Mouse (Mus musculus) heart, embryonic 13.5 days (tissue): Measurements from ENCODE around the gene Siae. TPM values are rescaled to one million over a fixed set of nuclear protein-coding genes. Genes with fewer than 3 reads are reported as not detected.

Experiments used
- ATAC-seq: fragments of 200-750 bp; cut with Nextera tagmentation; 2 replicates; pipeline ENCODE4 v1.8.0; 2017; ENCODE audit warnings: moderate TSS enrichment; ENCODE audit not compliant: insufficient number of reproducible peaks, low FRiP score, low TSS enrichment; ENCODE audit errors: extremely low read depth
- H3K27ac ChIP-seq: fragments of 300-500 bp; sonication (generic); replicated peaks from 2 replicates; pipeline ENCODE4 v1.5.1; 2015; ENCODE audit warnings: moderate library complexity, mild to moderate bottlenecking, inconsistent platforms
- H3K27me3 ChIP-seq: fragments of 300-500 bp; sonication (generic); replicated peaks from 2 replicates; pipeline ENCODE4 v1.6.1; 2015; ENCODE audit warnings: mild to moderate bottlenecking, inconsistent platforms
- H3K36me3 ChIP-seq: fragments of 300-500 bp; sonication (generic); 2 replicates; pipeline ENCODE4 v1.6.1; 2015; ENCODE audit warnings: mild to moderate bottlenecking, inconsistent platforms
- H3K4me1 ChIP-seq: fragments of 300-500 bp; sonication (generic); 2 replicates; pipeline ENCODE4 v1.6.1; 2015; ENCODE audit warnings: inconsistent platforms
- H3K4me2 ChIP-seq: fragments of 300-500 bp; sonication (generic); 2 replicates; pipeline ENCODE4 v1.6.1; 2015; ENCODE audit warnings: inconsistent platforms, mild to moderate bottlenecking, moderate library complexity
- H3K4me3 ChIP-seq: fragments of 300-500 bp; sonication (generic); 2 replicates; pipeline ENCODE4 v1.5.1; 2015; ENCODE audit warnings: moderate library complexity, mild to moderate bottlenecking, inconsistent platforms
- H3K9ac ChIP-seq: fragments of 300-500 bp; sonication (generic); 2 replicates; pipeline ENCODE4 v1.6.1; 2015; ENCODE audit warnings: inconsistent platforms, mild to moderate bottlenecking, moderate library complexity
- H3K9me3 ChIP-seq: fragments of 300-500 bp; sonication (generic); 2 replicates; pipeline ENCODE4 v1.6.1; 2016; ENCODE audit warnings: inconsistent platforms
- WGBS: fragments of 180-500 bp; shearing (Covaris S2); methylation state at CpG from one replicate; pipeline ENCODE4 v1.1.7; 2015; ENCODE audit warnings: mixed read lengths; 5-methylcytosine and 5-hydroxymethylcytosine counted together
- polyA plus RNA-seq: library from polyadenylated mRNA; unstranded; fragments of >200 nt; fragmentation: Nextera tagmentation; extraction: Ambion mirVana; gene quantifications from 2 replicates; pipeline ENCODE4 v1.2.1, GENCODE M21; 2015

The Siae gene
- polyA plus RNA-seq, 1 experiment from 2014 or later, result 9.6 TPM

GRCm38 (mm10) chr9:37528225-37528970 lies 27.1 kb upstream of the Siae start:
- Histone ChIP-seq H3K4me1 (peaks cover 45% of the 10 kb centered on the region), H3K4me2 (peak overlapping the region; percentile 91), H3K9ac (peak overlapping the region; percentile 82), H3K36me3 (peaks cover 26% of the 10 kb centered on the region), H3K4me3 (peak overlapping the region; percentile 58), H3K27ac (peak overlapping the region; percentile 90), H3K9me3 (no peaks in the 10 kb centered on the region), H3K27me3 (peaks cover 50% of the 10 kb centered on the region)
- 24% methylated on average over 9 of the region's 9 CpGs for WGBS
- ATAC-seq, result no peak

- WGBS, result 2% methylated on average over 32 of the region's 32 CpGs
- H3K27me3 ChIP-seq, result peaks cover 50% of the 10 kb centered on the region
- no peaks in the 10 kb centered on the region for H3K9me3 ChIP-seq
- H3K4me3 ChIP-seq, result peak overlapping the region; percentile 58
- H3K27ac ChIP-seq, result peak overlapping the region; percentile 90
- H3K4me1 ChIP-seq, result peaks cover 42% of the 10 kb centered on the region
- H3K36me3 ChIP-seq, result peaks cover 14% of the 10 kb centered on the region
- H3K4me2 ChIP-seq, result peak overlapping the region; percentile 91
- H3K9ac ChIP-seq, result peak overlapping the region; percentile 82
- ATAC-seq, result peak; percentile 39
Observed at GRCm38 (mm10) chr9:37530031-37530887, 25.2 kb upstream of the Siae start.

DNA sequence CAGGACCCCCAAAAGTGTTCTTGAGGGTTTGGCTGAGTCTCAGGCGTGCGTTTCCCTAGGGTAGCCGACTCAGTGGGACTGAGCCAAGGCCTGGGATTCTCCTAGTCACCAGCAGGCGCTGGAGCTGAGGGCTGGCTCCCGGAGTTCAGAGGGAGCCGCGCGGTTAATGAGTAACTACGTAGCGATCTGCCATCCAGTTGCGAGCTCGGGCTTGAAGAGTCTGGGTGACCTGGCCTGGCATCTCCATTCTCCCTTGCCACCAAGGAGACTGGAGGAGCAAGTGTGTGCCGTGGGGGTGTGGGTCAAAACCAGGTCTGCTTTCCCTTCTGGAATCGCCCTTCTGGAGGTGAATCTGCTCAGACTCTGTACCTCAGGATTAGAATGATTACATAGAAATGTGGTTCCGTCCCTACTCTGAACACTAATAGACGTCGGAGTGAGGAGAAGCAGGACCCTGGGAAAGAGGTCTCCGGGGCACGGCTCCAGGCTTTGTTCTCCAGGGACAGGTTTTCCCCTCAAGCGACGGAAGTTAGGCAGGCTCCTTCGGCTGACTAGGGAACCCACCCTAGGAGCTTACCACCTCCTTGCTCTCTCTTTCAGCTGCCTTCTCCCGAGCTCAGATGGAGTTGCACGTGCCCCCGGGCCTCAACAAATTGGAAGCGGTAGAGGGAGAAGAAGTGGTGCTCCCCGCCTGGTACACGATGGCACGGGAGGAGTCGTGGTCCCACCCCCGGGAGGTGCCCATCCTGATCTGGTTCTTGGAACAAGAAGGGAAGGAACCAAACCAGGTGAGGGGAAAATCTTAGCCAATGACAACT lies 24.4 kb upstream of the Siae start:
- H3K36me3 ChIP-seq, result peaks cover 7% of the 10 kb centered on the region; the same call in 1 of the 2 replicates
- no peaks in the 10 kb centered on the region for H3K9me3 ChIP-seq
- H3K27ac ChIP-seq, result peak overlapping the region; percentile 90
- no peak for ATAC-seq
- peak overlapping the region; percentile 91 for H3K4me2 ChIP-seq
- peaks cover 49% of the 10 kb centered on the region for H3K27me3 ChIP-seq
- peak overlapping the region; percentile 58 for H3K4me3 ChIP-seq
- 2% methylated on average over 31 of the region's 31 CpGs for WGBS
- peaks cover 37% of the 10 kb centered on the region for H3K4me1 ChIP-seq
- H3K9ac ChIP-seq, result peak overlapping the region; percentile 82

GRCm38 (mm10) chr9:37536851-37537250 lies 18.6 kb upstream of the Siae start:
- no peak overlapping the region for H3K27ac ChIP-seq
- no peak overlapping the region for H3K4me2 ChIP-seq
- no peaks in the 10 kb centered on the region for H3K9me3 ChIP-seq
- H3K27me3 ChIP-seq, result peaks cover 18% of the 10 kb centered on the region
- H3K36me3 ChIP-seq, result peaks cover 14% of the 10 kb centered on the region; the same call in 1 of the 2 replicates
- ATAC-seq, result no peak
- peaks cover 27% of the 10 kb centered on the region for H3K4me1 ChIP-seq
- 53% methylated on average over 4 of the region's 4 CpGs for WGBS
- H3K9ac ChIP-seq, result no peak overlapping the region
- H3K4me3 ChIP-seq, result no peak overlapping the region

GRCm38 (mm10) chr9:37537658-37538250 lies 17.7 kb upstream of the Siae start:
- no peaks in the 10 kb centered on the region for H3K9me3 ChIP-seq
- no peak overlapping the region for H3K4me2 ChIP-seq
- peaks cover 26% of the 10 kb centered on the region for H3K4me1 ChIP-seq
- 41% methylated on average over 5 of the region's 5 CpGs for WGBS
- peaks cover 14% of the 10 kb centered on the region; the same call in 1 of the 2 replicates for H3K36me3 ChIP-seq
- H3K9ac ChIP-seq, result no peak overlapping the region; the same call in 1 of the 2 replicates
- peaks cover 16% of the 10 kb centered on the region for H3K27me3 ChIP-seq
- no peak for ATAC-seq
- 0 out of 2 replicates have a peak overlapping the region, but pooled peaks have one; percentile 28 for H3K27ac ChIP-seq
- H3K4me3 ChIP-seq, result no peak overlapping the region

GRCm38 (mm10) chr9:37539170-37540025 lies 16.1 kb upstream of the Siae start, which contains the start of gene Vsig2:
Gene Vsig2 (plus strand): TSS chr9:37539255.
- Histone ChIP-seq H3K9me3 (no peaks in the 10 kb centered on the region), H3K4me1 (peaks cover 35% of the 10 kb centered on the region), H3K9ac (no peak within 1 kb of the TSS), H3K4me2 (peak within 1 kb of the TSS; percentile 11; the same call in 1 of the 2 replicates), H3K27ac (0 out of 2 replicates have a peak within 1 kb of the TSS, but pooled peaks have one; percentile 12), H3K36me3 (peaks cover 10% of the 10 kb centered on the region; the same call in 1 of the 2 replicates), H3K4me3 (no peak within 1 kb of the TSS), H3K27me3 (peaks cover 16% of the 10 kb centered on the region; the same call in 1 of the 2 replicates)
- WGBS, result 46% methylated on average over 23 of the region's 23 CpGs
- ATAC-seq, result no peak

- Histone ChIP-seq H3K27me3 (peaks cover 20% of the 10 kb centered on the region), H3K4me3 (no peak overlapping the region), H3K4me2 (no peak overlapping the region), H3K27ac (no peak overlapping the region), H3K9me3 (no peaks in the 10 kb centered on the region), H3K9ac (no peak overlapping the region), H3K36me3 (peaks cover 10% of the 10 kb centered on the region; the same call in 1 of the 2 replicates), H3K4me1 (peaks cover 42% of the 10 kb centered on the region)
- no peak for ATAC-seq
- 81% methylated on average over 4 of the region's 4 CpGs for WGBS
Observed at GRCm38 (mm10) chr9:37540226-37540625, 15.3 kb upstream of the Siae start.

GRCm38 (mm10) chr9:37540701-37541575 lies 14.6 kb upstream of the Siae start:
- Histone ChIP-seq H3K27me3 (peaks cover 27% of the 10 kb centered on the region), H3K4me2 (no peak overlapping the region), H3K9me3 (no peaks in the 10 kb centered on the region), H3K4me1 (peaks cover 49% of the 10 kb centered on the region), H3K27ac (peak overlapping the region; percentile 49; the same call in 1 of the 2 replicates), H3K4me3 (no peak overlapping the region), H3K36me3 (peaks cover 10% of the 10 kb centered on the region; the same call in 1 of the 2 replicates), H3K9ac (no peak overlapping the region)
- WGBS, result 81% methylated on average over 6 of the region's 6 CpGs
- ATAC-seq, result no peak
